Mouse (Mus musculus) urinary bladder, postnatal 4 days (tissue): ENCODE results near the gene Vmn1r86.
"Not testable (repeated sequence)": the region's sequence is repeated elsewhere in the genome, so short reads cannot be mapped to it uniquely, and the experiment has no call there.

ENCODE experiments used
- DNase-seq, 2 experiments: peaks; one replicate each; pipeline ENCODE4 v3.0.0; 2021 to 2022; ENCODE audit warnings: low spot score in 2 of 2

Gene Vmn1r86

GRCm38 (mm10) chr7:13119817-13120216 lies at the start of gene Vmn1r86:
Gene Vmn1r86, minus strand, starts transcription at chr7:13119917.
- DNase-seq, result no peak

- DNase-seq, result no peak
Observed at GRCm38 (mm10) chr7:13159268-13159667, 39.6 kb upstream of the Vmn1r86 start, which contains the start of gene Vmn1r88. Gene Vmn1r88, plus strand, starts transcription at chr7:13159568.

GRCm38 (mm10) chr7:13140057-13140456 lies 20.3 kb upstream of the Vmn1r86 start, which contains the start of gene Vmn1r87:
Gene Vmn1r87, minus strand, starts transcription at chr7:13140157.
- DNase-seq, result no peak

- no peak for DNase-seq
Observed at GRCm38 (mm10) chr7:13137340-13137739, 17.6 kb upstream of the Vmn1r86 start.

GRCm38 (mm10) chr7:13131856-13132255 lies 12.1 kb upstream of the Vmn1r86 start:
- no peak for DNase-seq

- not testable (repeated sequence) for DNase-seq
Observed at GRCm38 (mm10) chr7:13123554-13124153, 3.9 kb upstream of the Vmn1r86 start.

- DNase-seq, result no peak
Observed at GRCm38 (mm10) chr7:13095073-13095472, 24.6 kb downstream of the Vmn1r86 start, which contains the start of gene Vmn1r85. Gene Vmn1r85, minus strand, starts transcription at chr7:13095173.

GRCm38 (mm10) chr7:13072293-13072692 lies 47.4 kb downstream of the Vmn1r86 start:
- DNase-seq, result no peak

GRCm38 (mm10) chr7:13063399-13063798 lies 56.3 kb downstream of the Vmn1r86 start:
- DNase-seq, result not testable (repeated sequence)

GRCm38 (mm10) chr7:13059536-13059935 lies 60.2 kb downstream of the Vmn1r86 start:
- no peak for DNase-seq

- DNase-seq, result peak; percentile 5 to 30
Observed at GRCm38 (mm10) chr7:13056913-13057700, 62.6 kb downstream of the Vmn1r86 start.

- DNase-seq, result peak; percentile 84 to 91
Observed at GRCm38 (mm10) chr7:13054287-13055010, 65.3 kb downstream of the Vmn1r86 start, which contains the start of gene Mzf1. Gene Mzf1, minus strand, starts transcription at chr7:13054764.

- DNase-seq, result no peak
Observed at GRCm38 (mm10) chr7:13053961-13054286, 65.8 kb downstream of the Vmn1r86 start.

GRCm38 (mm10) chr7:13053501-13053900 lies 66.2 kb downstream of the Vmn1r86 start:
- DNase-seq, result no peak

GRCm38 (mm10) chr7:13053001-13053400 lies 66.7 kb downstream of the Vmn1r86 start:
- no peak for DNase-seq
